Mouse (Mus musculus) liver, embryonic 16.5 days (tissue): ENCODE data around the gene Fscn3. TPM values are rescaled to one million over a fixed set of nuclear protein-coding genes. Genes with fewer than 3 reads are reported as not detected.
A peak's percentile ranks its signal among the peaks of the same experiment; 100 is the strongest.

ENCODE experiments used
- ATAC-seq: fragments of 200-750 bp; cut with Nextera tagmentation; 2 replicates; pipeline ENCODE4 v1.8.0; 2017; ENCODE audit warnings: low read depth, mild to moderate bottlenecking, moderate number of reproducible peaks, moderate library complexity
- H3K27ac ChIP-seq: fragments of 300-500 bp; sonication (generic); 2 replicates; pipeline ENCODE4 v1.5.1; 2014; ENCODE audit warnings: mild to moderate bottlenecking, low read length
- H3K27me3 ChIP-seq: fragments of 300-500 bp; sonication (generic); 2 replicates; pipeline ENCODE4 v1.6.1; 2014; ENCODE audit warnings: low read depth, low read length, mixed read lengths; ENCODE audit not compliant: control insufficient read depth, insufficient read depth
- H3K36me3 ChIP-seq: fragments of 300-500 bp; sonication (generic); 2 replicates; pipeline ENCODE4 v1.6.1; 2014; ENCODE audit warnings: mild to moderate bottlenecking; ENCODE audit not compliant: control insufficient read depth, insufficient read depth
- H3K4me1 ChIP-seq: fragments of 300-500 bp; sonication (generic); 2 replicates; pipeline ENCODE4 v1.6.1; 2014; ENCODE audit warnings: low read depth, low read length, mixed read lengths; ENCODE audit not compliant: control insufficient read depth
- H3K4me2 ChIP-seq: fragments of 300-500 bp; sonication (generic); 2 replicates; pipeline ENCODE4 v1.6.1; 2014; ENCODE audit warnings: low read depth, low read length, mixed read lengths
- H3K4me3 ChIP-seq: fragments of 300-500 bp; sonication (generic); 2 replicates; pipeline ENCODE4 v1.5.1; 2014; ENCODE audit warnings: low read depth, mild to moderate bottlenecking, low read length
- H3K9ac ChIP-seq: fragments of 300-500 bp; sonication (generic); 2 replicates; pipeline ENCODE4 v1.6.1; 2014; ENCODE audit warnings: low read depth, low read length
- H3K9me3 ChIP-seq: fragments of 300-500 bp; sonication (generic); replicated peaks from 2 replicates; pipeline ENCODE4 v1.6.1; 2016; ENCODE audit warnings: low read length; ENCODE audit not compliant: control insufficient read depth
- WGBS: fragments of 180-500 bp; shearing (Covaris S2); extraction: QIAGEN DNeasy Blood & Tissue Kit; methylation state at CpG from one replicate; pipeline ENCODE4 v1.1.7; 2014; ENCODE audit not compliant: insufficient replicate concordance; 5-methylcytosine and 5-hydroxymethylcytosine counted together
- polyA plus RNA-seq: library from polyadenylated mRNA; unstranded; fragments of >200 nt; fragmentation: Nextera tagmentation; extraction: Ambion mirVana; gene quantifications from 2 replicates; pipeline ENCODE4 v1.2.1, GENCODE M21; 2015

Fscn3 gene
- polyA plus RNA-seq, 1 experiment from 2014 or later: 0.33 TPM

GRCm38 (mm10) chr6:28447937-28448336 lies 20.3 kb downstream of the Fscn3 start:
- 72% methylated on average over 7 of the region's 7 CpGs for WGBS
- no peak for ATAC-seq
- no peak overlapping the region for H3K4me3 ChIP-seq
- H3K27me3 ChIP-seq: peaks cover 27% of the 10 kb centered on the region
- no peak overlapping the region for H3K4me2 ChIP-seq
- H3K9ac ChIP-seq: no peak overlapping the region
- H3K36me3 ChIP-seq: no peaks in the 10 kb centered on the region
- no peak overlapping the region for H3K27ac ChIP-seq
- no peaks in the 10 kb centered on the region for H3K4me1 ChIP-seq
- H3K9me3 ChIP-seq: no peaks in the 10 kb centered on the region

GRCm38 (mm10) chr6:28449253-28449652 lies 21.7 kb downstream of the Fscn3 start, which contains the start of gene Pax4:
Pax4 (minus strand) TSS chr6:28449353.
- Histone ChIP-seq H3K4me1 (no peaks in the 10 kb centered on the region), H3K4me2 (no peak within 1 kb of the TSS), H3K27ac (no peak within 1 kb of the TSS), H3K9ac (no peak within 1 kb of the TSS), H3K4me3 (no peak within 1 kb of the TSS), H3K36me3 (no peaks in the 10 kb centered on the region), H3K27me3 (peaks cover 27% of the 10 kb centered on the region), H3K9me3 (no peaks in the 10 kb centered on the region)
- 71% methylated on average over 2 of the region's 2 CpGs for WGBS
- no peak for ATAC-seq

- H3K4me1 ChIP-seq: no peaks in the 10 kb centered on the region
These were observed 22.9 kb downstream of the Fscn3 start for GRCm38 (mm10) chr6:28450481-28450880.

GRCm38 (mm10) chr6:28450977-28451376 lies 23.4 kb downstream of the Fscn3 start:
- Histone ChIP-seq H3K36me3 (no peaks in the 10 kb centered on the region), H3K9ac (no peak overlapping the region), H3K27me3 (peaks cover 27% of the 10 kb centered on the region), H3K9me3 (no peaks in the 10 kb centered on the region), H3K27ac (no peak overlapping the region), H3K4me1 (no peaks in the 10 kb centered on the region), H3K4me3 (no peak overlapping the region), H3K4me2 (no peak overlapping the region)
- 3% methylated on average over 12 of the region's 12 CpGs for WGBS
- ATAC-seq: no peak

More at GRCm38 (mm10) chr6:28450481-28450880, 22.9 kb downstream of the Fscn3 start:
- Histone ChIP-seq H3K27ac (no peak overlapping the region), H3K9me3 (no peaks in the 10 kb centered on the region), H3K36me3 (no peaks in the 10 kb centered on the region), H3K27me3 (peaks cover 27% of the 10 kb centered on the region), H3K9ac (no peak overlapping the region), H3K4me3 (no peak overlapping the region), H3K4me2 (no peak overlapping the region)
- no peak for ATAC-seq
- whole genome bisulfite sequencing: 10% methylated on average over 5 of the region's 5 CpGs

GRCm38 (mm10) chr6:28459221-28459668 lies 31.7 kb downstream of the Fscn3 start:
- Histone ChIP-seq H3K36me3 (no peaks in the 10 kb centered on the region), H3K4me1 (peaks cover 4% of the 10 kb centered on the region; the same call in 1 of the 2 replicates), H3K4me3 (no peak overlapping the region), H3K27ac (no peak overlapping the region; the same call in 1 of the 2 replicates), H3K4me2 (no peak overlapping the region), H3K9ac (no peak overlapping the region), H3K9me3 (no peaks in the 10 kb centered on the region), H3K27me3 (no peaks in the 10 kb centered on the region)
- peak; percentile 93 for ATAC-seq

GRCm38 (mm10) chr6:28460534-28460933 lies 32.9 kb downstream of the Fscn3 start:
- no peaks in the 10 kb centered on the region for H3K36me3 ChIP-seq
- no peak; the same call in 1 of the 2 replicates for ATAC-seq
- peaks cover 4% of the 10 kb centered on the region; the same call in 1 of the 2 replicates for H3K4me1 ChIP-seq
- H3K9ac ChIP-seq: no peak overlapping the region
- H3K27ac ChIP-seq: no peak overlapping the region
- H3K4me2 ChIP-seq: no peak overlapping the region
- H3K9me3 ChIP-seq: no peaks in the 10 kb centered on the region
- 6% methylated on average over 5 of the region's 5 CpGs for WGBS
- no peaks in the 10 kb centered on the region for H3K27me3 ChIP-seq
- no peak overlapping the region for H3K4me3 ChIP-seq

- 56% methylated on average over 6 of the region's 6 CpGs for WGBS
- no peak overlapping the region for H3K27ac ChIP-seq
- H3K4me3 ChIP-seq: no peak overlapping the region
- H3K4me2 ChIP-seq: no peak overlapping the region
- no peaks in the 10 kb centered on the region for H3K9me3 ChIP-seq
- ATAC-seq: no peak
- H3K9ac ChIP-seq: no peak overlapping the region
- H3K36me3 ChIP-seq: no peaks in the 10 kb centered on the region
- no peaks in the 10 kb centered on the region for H3K27me3 ChIP-seq
- peaks cover 4% of the 10 kb centered on the region; the same call in 1 of the 2 replicates for H3K4me1 ChIP-seq
These were observed 37.0 kb downstream of the Fscn3 start for GRCm38 (mm10) chr6:28464630-28465029.

- no peaks in the 10 kb centered on the region for H3K9me3 ChIP-seq
- H3K4me2 ChIP-seq: no peak overlapping the region
- H3K27ac ChIP-seq: no peak overlapping the region
- no peak overlapping the region for H3K4me3 ChIP-seq
- no peaks in the 10 kb centered on the region for H3K27me3 ChIP-seq
- H3K36me3 ChIP-seq: no peaks in the 10 kb centered on the region
- WGBS: 51% methylated on average over 4 of the region's 4 CpGs
- no peaks in the 10 kb centered on the region; the same call in 1 of the 2 replicates for H3K4me1 ChIP-seq
- ATAC-seq: no peak
- H3K9ac ChIP-seq: no peak overlapping the region
These were observed 42.5 kb downstream of the Fscn3 start for GRCm38 (mm10) chr6:28470017-28470602.

- WGBS: 58% methylated on average over 5 of the region's 5 CpGs
- Histone ChIP-seq H3K27me3 (no peaks in the 10 kb centered on the region), H3K4me3 (no peak overlapping the region), H3K27ac (no peak overlapping the region), H3K9ac (no peak overlapping the region), H3K4me2 (no peak overlapping the region), H3K36me3 (no peaks in the 10 kb centered on the region), H3K9me3 (no peaks in the 10 kb centered on the region), H3K4me1 (no peaks in the 10 kb centered on the region; the same call in 1 of the 2 replicates)
- ATAC-seq: no peak
These were observed 43.0 kb downstream of the Fscn3 start for GRCm38 (mm10) chr6:28470621-28471020.
